Mouse (Mus musculus): Measurements from ENCODE around the gene Zfp668.

The Zfp668 gene

DNA sequence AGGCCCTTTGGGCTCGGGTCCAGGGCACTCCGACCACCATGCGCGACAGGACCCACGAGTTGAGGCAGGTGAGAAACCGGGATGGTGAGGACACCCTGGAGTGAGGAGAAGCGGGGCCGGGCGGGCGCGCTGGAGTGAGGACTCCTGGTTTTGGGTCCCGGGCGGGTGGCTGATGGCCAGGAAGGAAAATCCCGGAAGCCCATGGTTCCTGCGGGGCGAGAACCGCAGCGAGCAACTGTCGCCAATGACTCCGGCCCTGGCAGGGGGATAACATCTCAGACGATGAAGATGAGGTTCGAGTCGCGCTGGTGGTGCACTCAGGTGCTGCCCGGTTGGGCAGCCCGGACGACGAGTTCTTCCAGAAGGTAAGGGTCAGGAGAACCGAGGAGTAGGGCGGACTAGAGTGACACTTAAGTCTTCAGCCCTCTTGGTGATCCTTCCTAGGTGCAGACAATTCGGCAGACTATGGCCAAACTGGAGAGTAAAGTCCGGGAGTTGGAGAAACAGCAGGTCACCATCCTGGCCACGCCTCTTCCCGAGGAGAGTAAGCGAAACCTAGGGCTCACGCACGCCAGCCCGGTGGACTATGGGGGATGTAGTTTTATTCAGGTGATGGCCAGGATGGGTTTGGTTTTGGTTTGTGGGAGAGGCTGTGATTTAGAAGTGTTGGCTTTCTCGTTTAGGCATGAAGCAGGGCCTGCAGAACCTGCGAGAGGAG is 34.5 kb downstream of the Zfp668 start:
- 0% methylated on average over 40 of the region's 40 CpGs for WGBS

DNA sequence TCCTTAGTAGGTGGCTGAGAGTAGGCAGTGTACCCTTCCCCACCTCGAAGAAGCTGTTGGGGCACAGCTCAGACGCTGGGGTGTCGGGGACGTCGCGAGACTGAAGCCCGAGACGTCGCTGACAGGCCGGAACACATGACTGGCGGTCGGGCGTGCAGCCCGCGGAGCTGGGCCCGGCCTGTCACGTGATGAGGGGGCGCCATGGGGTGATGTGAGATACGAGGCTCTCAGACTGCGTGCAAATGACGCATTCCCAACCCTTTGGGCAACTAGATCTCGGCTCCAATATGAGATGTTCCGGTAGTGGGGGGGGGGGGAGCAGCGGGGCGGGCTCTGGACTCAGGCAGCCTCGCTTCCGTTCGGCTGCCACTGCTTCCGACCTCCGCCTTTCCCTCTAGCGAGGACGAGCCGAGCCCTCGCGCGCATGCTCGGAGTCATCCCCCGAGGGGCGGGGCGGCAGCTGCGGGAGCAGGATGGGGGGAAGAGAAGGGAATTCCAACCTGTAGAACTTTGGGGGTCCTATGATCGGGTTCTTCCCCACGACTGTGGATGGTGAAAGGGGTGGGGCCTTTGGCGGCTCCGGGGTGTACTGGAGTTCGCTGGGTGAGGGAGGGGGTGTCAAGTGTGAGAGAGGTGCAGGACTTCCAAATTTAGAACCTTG is 35.2 kb downstream of the Zfp668 start:
- 1% methylated on average over 46 of the region's 46 CpGs for WGBS

GRCm38 (mm10) chr7:127840886-127841285 is 35.7 kb downstream of the Zfp668 start:
- 1% methylated on average over 15 of the region's 15 CpGs for WGBS

GRCm38 (mm10) chr7:127840031-127840430 is 36.6 kb downstream of the Zfp668 start:
- 84% methylated on average over 2 of the region's 2 CpGs for WGBS

DNA sequence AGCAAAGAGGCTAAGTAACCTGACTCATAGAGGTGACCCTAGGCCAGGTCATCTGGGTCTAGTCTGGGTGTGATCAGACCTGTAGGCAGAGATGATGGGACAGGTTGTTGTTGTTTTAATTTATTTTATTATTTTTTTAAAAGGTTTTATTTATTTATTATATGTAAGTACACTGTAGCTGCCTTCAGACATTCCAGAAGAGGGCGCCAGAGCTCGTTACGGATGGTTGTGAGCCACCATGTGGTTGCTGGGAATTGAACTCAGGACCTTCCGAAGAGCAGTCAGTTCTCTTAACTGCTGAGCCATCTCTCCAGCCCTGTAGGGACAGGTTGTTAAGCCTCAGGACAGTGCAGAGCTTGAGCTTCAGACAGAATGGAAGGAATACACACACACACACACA is 38.8 kb downstream of the Zfp668 start:
- WGBS = 81% methylated on average over 4 of the region's 4 CpGs

DNA sequence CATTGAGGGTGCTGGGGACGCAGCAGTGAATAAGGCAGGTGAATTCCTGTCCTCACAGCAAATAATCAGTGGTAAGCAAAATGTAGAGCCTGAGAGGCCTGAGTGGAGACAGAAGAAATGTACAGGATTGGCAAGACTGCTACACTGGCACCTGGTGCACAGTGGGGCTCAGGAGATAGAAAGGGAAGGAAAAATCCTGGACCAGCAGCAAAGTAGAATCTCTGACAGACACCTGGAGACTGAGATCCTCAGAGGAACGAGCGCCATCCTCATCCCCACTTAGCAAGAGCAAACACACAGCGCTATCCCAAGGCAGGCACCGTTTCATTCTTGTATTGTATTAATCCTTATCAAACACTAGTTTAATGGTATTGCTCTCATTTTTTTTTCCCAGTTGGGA is 39.2 kb downstream of the Zfp668 start:
- 93% methylated on average over 5 of the region's 5 CpGs for WGBS

- 88% methylated on average over 2 of the region's 2 CpGs for WGBS
Measured at GRCm38 (mm10) chr7:127835550-127835949, 41.1 kb downstream of the Zfp668 start.

DNA sequence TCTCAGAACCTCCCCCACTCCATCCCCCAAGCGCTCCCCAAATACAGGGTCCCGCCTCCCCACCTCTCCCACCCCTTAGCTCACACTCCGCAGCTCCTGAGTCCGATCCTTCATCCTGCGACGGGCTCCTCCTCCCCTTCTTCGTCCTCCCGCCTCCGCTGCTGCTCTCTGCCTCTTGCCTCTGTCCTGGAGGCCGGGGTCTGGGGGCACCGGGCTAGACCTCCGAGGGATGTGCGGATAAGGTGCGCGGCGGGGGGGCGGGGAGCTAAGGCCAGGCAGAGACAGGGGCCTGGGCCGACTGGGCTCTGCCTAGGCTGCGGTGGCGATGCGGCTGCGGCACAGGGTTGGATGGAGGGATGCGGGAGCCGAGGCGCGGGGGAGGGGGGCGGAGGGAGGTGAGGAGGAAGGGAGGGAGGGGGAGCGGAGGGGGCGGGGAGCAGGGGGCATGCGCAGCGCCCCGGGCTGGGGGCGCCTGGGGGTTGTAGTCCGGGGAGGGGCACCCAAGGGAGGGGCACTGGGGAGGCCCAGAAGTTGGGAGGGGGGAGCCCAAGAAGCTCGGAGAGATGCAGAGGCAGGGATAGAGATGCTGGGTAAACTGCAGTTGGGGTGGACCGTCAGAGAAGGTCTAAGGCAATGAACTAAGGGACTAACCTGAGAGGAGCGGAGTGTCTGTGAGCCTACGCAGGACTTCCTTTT is 52.3 kb downstream of the Zfp668 start, which contains the start of the genes Stx4a and Stx1b:
TSS of gene Stx4a (plus strand) at position 119 of the 696 bp plus-strand sequence.
TSS of gene Stx1b (minus strand) at position 374 of the 696 bp plus-strand sequence.
- WGBS = 6% methylated on average over 37 of the region's 38 CpGs

DNA sequence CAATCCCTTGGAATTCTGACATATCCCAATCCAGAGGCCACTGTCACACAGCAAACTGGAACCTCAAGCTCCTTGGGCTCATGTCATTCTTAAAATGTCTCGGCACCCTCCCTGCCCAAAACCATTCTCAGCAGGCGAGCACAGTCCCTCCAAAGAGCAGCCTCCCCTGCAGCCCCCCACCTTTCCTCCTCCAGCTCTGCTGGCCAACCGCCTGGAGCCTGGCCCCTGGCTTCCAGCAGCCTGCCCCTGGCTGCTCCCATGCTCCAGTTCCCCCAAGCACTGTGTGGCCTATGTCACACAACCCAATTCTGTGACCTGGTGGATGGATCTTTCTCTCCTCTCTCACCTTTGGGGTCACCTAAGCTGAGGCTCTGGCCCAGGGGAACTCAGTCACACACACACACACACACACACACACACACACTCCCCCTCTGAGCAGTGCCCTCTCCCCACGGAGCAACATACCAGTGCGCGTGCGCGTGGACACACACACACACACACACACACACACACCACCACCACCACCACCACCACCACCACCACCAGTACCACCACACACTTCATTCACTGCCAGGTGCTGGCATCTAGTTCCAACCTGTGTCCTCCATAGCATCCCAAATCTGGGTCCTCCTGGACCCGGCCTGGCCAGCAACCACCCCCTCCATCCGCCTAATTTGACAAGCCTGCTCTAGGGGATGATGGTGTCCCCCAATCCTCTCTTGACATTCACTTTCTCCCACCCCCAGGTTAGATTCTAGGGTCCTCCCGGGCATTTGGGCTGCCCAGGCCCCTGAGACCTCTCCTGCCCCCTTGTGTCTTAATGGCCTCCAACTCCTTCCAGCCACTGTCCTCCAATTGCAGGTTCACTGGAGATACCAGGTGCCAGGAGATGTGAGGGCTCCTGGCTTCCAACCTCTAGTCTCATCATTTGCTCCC is 53.1 kb downstream of the Zfp668 start:
- 34% methylated on average over 11 of the region's 11 CpGs for WGBS

- 57% methylated on average over 3 of the region's 3 CpGs for WGBS
Measured at GRCm38 (mm10) chr7:127822494-127822893, 54.1 kb downstream of the Zfp668 start.

- 58% methylated on average over 13 of the region's 13 CpGs for WGBS
Measured at GRCm38 (mm10) chr7:127820836-127821509, 55.7 kb downstream of the Zfp668 start.

- WGBS = 67% methylated on average over 5 of the region's 5 CpGs
Measured at GRCm38 (mm10) chr7:127817776-127818175, 58.9 kb downstream of the Zfp668 start.

- WGBS = 66% methylated on average over 7 of the region's 7 CpGs
Measured at GRCm38 (mm10) chr7:127817053-127817452, 59.6 kb downstream of the Zfp668 start.

GRCm38 (mm10) chr7:127815954-127816821 is 60.4 kb downstream of the Zfp668 start:
- 22% methylated on average over 15 of the region's 15 CpGs for WGBS

GRCm38 (mm10) chr7:127815116-127815665 is 61.4 kb downstream of the Zfp668 start:
- 79% methylated on average over 15 of the region's 15 CpGs for WGBS

- WGBS = 31% methylated on average over 19 of the region's 19 CpGs
Measured at GRCm38 (mm10) chr7:127814241-127814921, 62.2 kb downstream of the Zfp668 start.

- 39% methylated on average over 4 of the region's 4 CpGs for WGBS
Measured at GRCm38 (mm10) chr7:127813821-127814220, 62.8 kb downstream of the Zfp668 start.

Data from cerebral cortex, adult 2 months (tissue).